Mouse (Mus musculus) liver, postnatal 0 days (tissue): ENCODE measurements at regions not wholly inside any gene's neighbourhood (a gene's known extent, or its start where the extent isn't known, plus 50 kb on each side); places are given as distances from the start of the nearest gene placed in this dataset.

Experiments
- ATAC-seq: fragments of 200-750 bp; cut with Nextera tagmentation; 2 replicates; pipeline ENCODE4 v1.8.0; 2017; ENCODE audit warnings: mild to moderate bottlenecking, moderate library complexity
- DNase-seq: peaks from one replicate; pipeline ENCODE4 v3.0.0-alpha.2; 2016
- H3K27ac ChIP-seq: fragments of 300-500 bp; sonication (generic); 2 replicates; pipeline ENCODE4 v1.5.1; 2014; ENCODE audit warnings: antibody characterized with exemption, moderate library complexity, mild to moderate bottlenecking, low read depth
- H3K27me3 ChIP-seq: fragments of 300-500 bp; sonication (generic); 2 replicates; pipeline ENCODE4 v1.6.1; 2014; ENCODE audit warnings: low read length, control low read depth, mixed read lengths; ENCODE audit not compliant: insufficient read depth
- H3K36me3 ChIP-seq: fragments of 300-500 bp; sonication (generic); replicated peaks from 2 replicates; pipeline ENCODE4 v1.6.1; 2014; ENCODE audit warnings: mild to moderate bottlenecking, control low read depth, low read length, moderate library complexity, mixed read lengths; ENCODE audit not compliant: insufficient read depth
- H3K4me1 ChIP-seq: fragments of 300-500 bp; sonication (generic); 2 replicates; pipeline ENCODE4 v1.6.1; 2014; ENCODE audit warnings: antibody characterized with exemption, mild to moderate bottlenecking, control low read depth; ENCODE audit not compliant: insufficient read depth
- H3K4me2 ChIP-seq: fragments of 300-500 bp; sonication (generic); 2 replicates; pipeline ENCODE4 v1.6.1; 2014; ENCODE audit warnings: low read depth, mild to moderate bottlenecking, low read length, moderate library complexity, mixed read lengths
- H3K4me3 ChIP-seq: fragments of 300-500 bp; sonication (generic); 2 replicates; pipeline ENCODE4 v1.5.1; 2014; ENCODE audit warnings: low read depth, low read length
- H3K9ac ChIP-seq: fragments of 300-500 bp; sonication (generic); replicated peaks from 2 replicates; pipeline ENCODE4 v1.6.1; 2014; ENCODE audit warnings: mild to moderate bottlenecking, moderate library complexity
- H3K9me3 ChIP-seq: fragments of 300-500 bp; sonication (generic); 2 replicates; pipeline ENCODE4 v1.6.1; 2016; ENCODE audit warnings: mild to moderate bottlenecking, control low read depth, low read length, mixed read lengths
- CTCF ChIP-seq: sonication (generic); IDR thresholded peaks from 2 replicates; pipeline ENCODE4 v1.5.1; 2016; ENCODE audit warnings: antibody characterized with exemption, low read depth
- EP300 ChIP-seq: IDR thresholded peaks from 2 replicates; pipeline ENCODE4 v1.6.1; 2016; ENCODE audit warnings: antibody characterized with exemption, low read depth, mild to moderate bottlenecking
- WGBS: fragments of 180-500 bp; shearing (Covaris S2); extraction: QIAGEN DNeasy Blood & Tissue Kit; methylation state at CpG from one replicate; pipeline ENCODE4 v1.1.7; 2014; ENCODE audit not compliant: insufficient replicate concordance; 5-methylcytosine and 5-hydroxymethylcytosine counted together

GRCm38 (mm10) chr14:62157038-62157716 is 135.2 kb upstream of the Rnaseh2b start:
- 72% methylated on average over 7 of the region's 7 CpGs for WGBS
- Histone ChIP-seq H3K36me3 (no peaks in the 10 kb centered on the region), H3K4me1 (no peaks in the 10 kb centered on the region), H3K27ac (no peak overlapping the region), H3K4me3 (no peak overlapping the region), H3K9me3 (no peaks in the 10 kb centered on the region), H3K4me2 (no peak overlapping the region), H3K27me3 (no peaks in the 10 kb centered on the region), H3K9ac (no peak overlapping the region)
- no peak for TF ChIP-seq CTCF
- TF ChIP-seq EP300 = no peak
- ATAC-seq (no peak), DNase-seq (no peak)

GRCm38 (mm10) chr14:62159690-62160089 is 132.7 kb upstream of the Rnaseh2b start:
- no peak overlapping the region for H3K27ac ChIP-seq
- no peaks in the 10 kb centered on the region for H3K27me3 ChIP-seq
- DNase-seq = no peak
- WGBS = 64% methylated on average over 2 of the region's 2 CpGs
- no peak for ATAC-seq
- no peaks in the 10 kb centered on the region for H3K9me3 ChIP-seq
- no peak overlapping the region for H3K4me3 ChIP-seq
- TF ChIP-seq CTCF (no peak), EP300 (no peak)
- H3K9ac ChIP-seq = no peak overlapping the region
- H3K4me1 ChIP-seq = peaks cover 3% of the 10 kb centered on the region; the same call in 1 of the 2 replicates
- no peaks in the 10 kb centered on the region for H3K36me3 ChIP-seq
- H3K4me2 ChIP-seq = no peak overlapping the region

- H3K4me3 ChIP-seq = no peak overlapping the region
- H3K4me1 ChIP-seq = peaks cover 3% of the 10 kb centered on the region; the same call in 1 of the 2 replicates
- ATAC-seq (peak; percentile 45; the same call in 1 of the 2 replicates), DNase-seq (peak; percentile 52)
- peak overlapping the region; percentile 29; the same call in 1 of the 2 replicates for H3K4me2 ChIP-seq
- no peak overlapping the region for H3K9ac ChIP-seq
- TF ChIP-seq CTCF (no peak), EP300 (no peak)
- peak overlapping the region; percentile 48 for H3K27ac ChIP-seq
- WGBS = 43% methylated on average over 12 of the region's 12 CpGs
- H3K9me3 ChIP-seq = no peaks in the 10 kb centered on the region
- no peaks in the 10 kb centered on the region for H3K27me3 ChIP-seq
- H3K36me3 ChIP-seq = no peaks in the 10 kb centered on the region
These were observed 129.1 kb upstream of the Rnaseh2b start for GRCm38 (mm10) chr14:62163120-62163796.

GRCm38 (mm10) chr14:62164918-62165317 is 127.5 kb upstream of the Rnaseh2b start:
- no peak overlapping the region for H3K9ac ChIP-seq
- TF ChIP-seq EP300 = no peak
- no peak for TF ChIP-seq CTCF
- no peak overlapping the region for H3K27ac ChIP-seq
- no peaks in the 10 kb centered on the region for H3K36me3 ChIP-seq
- no peak overlapping the region for H3K4me2 ChIP-seq
- WGBS = 49% methylated on average over 4 of the region's 4 CpGs
- no peaks in the 10 kb centered on the region for H3K27me3 ChIP-seq
- no peak for ATAC-seq
- H3K4me3 ChIP-seq = no peak overlapping the region
- no peak for DNase-seq
- no peaks in the 10 kb centered on the region for H3K9me3 ChIP-seq
- H3K4me1 ChIP-seq = peaks cover 3% of the 10 kb centered on the region; the same call in 1 of the 2 replicates

- ATAC-seq = no peak
- WGBS = 50% methylated on average over 1 of the region's 1 CpGs
These were observed 126.4 kb upstream of the Rnaseh2b start for GRCm38 (mm10) chr14:62166006-62166405.

GRCm38 (mm10) chr14:62166596-62166995 is 125.8 kb upstream of the Rnaseh2b start:
- Histone ChIP-seq H3K9me3 (no peaks in the 10 kb centered on the region), H3K27ac (no peak overlapping the region), H3K4me1 (peaks cover 3% of the 10 kb centered on the region; the same call in 1 of the 2 replicates), H3K4me2 (no peak overlapping the region), H3K27me3 (no peaks in the 10 kb centered on the region), H3K4me3 (no peak overlapping the region), H3K9ac (no peak overlapping the region), H3K36me3 (no peaks in the 10 kb centered on the region)
- no peak for DNase-seq
- WGBS = 49% methylated on average over 5 of the region's 5 CpGs
- no peak for ATAC-seq
- no peak for TF ChIP-seq EP300
- TF ChIP-seq CTCF = no peak

More at GRCm38 (mm10) chr14:62166006-62166405, 126.4 kb upstream of the Rnaseh2b start:
- Histone ChIP-seq H3K27ac (no peak overlapping the region), H3K27me3 (no peaks in the 10 kb centered on the region), H3K4me2 (no peak overlapping the region), H3K9ac (no peak overlapping the region), H3K9me3 (no peaks in the 10 kb centered on the region), H3K4me3 (no peak overlapping the region), H3K36me3 (no peaks in the 10 kb centered on the region), H3K4me1 (peaks cover 3% of the 10 kb centered on the region; the same call in 1 of the 2 replicates)
- DNase-seq = no peak
- no peak for TF ChIP-seq EP300
- no peak for TF ChIP-seq CTCF
